Mouse (Mus musculus): ENCODE measurements at regions not wholly inside any gene's neighbourhood (a gene's known extent, or its start where the extent isn't known, plus 50 kb on each side); places are given as distances from the start of the nearest gene placed in this dataset.

GRCm38 (mm10) chr16:7574879-7575278, 850.1 kb downstream of the Tmem114 start:
- 32% methylated on average over 3 of the region's 3 CpGs for WGBS
- H3K9ac ChIP-seq (replicated peaks; ENCODE audit: low read length) = no peak overlapping the region
- ATAC-seq = no peak

DNA sequence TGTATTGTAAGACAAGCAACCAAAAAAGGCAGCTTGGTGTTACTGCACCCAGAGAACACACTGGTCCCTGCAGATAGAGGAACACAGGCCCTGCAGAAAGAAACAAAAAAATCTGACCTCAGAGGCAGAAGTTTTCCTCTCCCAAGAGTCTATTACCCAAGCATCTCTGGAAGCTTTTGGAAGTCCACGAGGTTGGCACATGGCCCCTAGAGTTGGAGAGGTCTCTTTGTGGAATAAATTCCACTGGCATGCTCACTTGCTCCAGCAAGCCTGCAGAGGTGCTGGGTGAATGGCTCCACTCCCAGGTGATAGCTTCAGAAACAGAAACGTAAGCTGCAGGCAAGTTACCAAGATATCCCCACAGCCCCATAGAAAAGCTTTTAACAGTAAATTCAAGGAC, 864.1 kb downstream of the Tmem114 start:
- H3K9ac ChIP-seq (replicated peaks; ENCODE audit: low read length) = no peak overlapping the region
- ATAC-seq = no peak
- H3K27me3 ChIP-seq (ENCODE audit: insufficient read depth, low read length) = no peaks in the 10 kb centered on the region
- no peaks in the 10 kb centered on the region for H3K9me3 ChIP-seq (ENCODE audit: low read length)
- WGBS = 55% methylated on average over 2 of the region's 2 CpGs
- H3K4me2 ChIP-seq (ENCODE audit: low read depth, low read length) = no peak overlapping the region
- no peaks in the 10 kb centered on the region for H3K4me1 ChIP-seq (ENCODE audit: insufficient read depth, low read length)
- H3K4me3 ChIP-seq (ENCODE audit: low read length) = no peak overlapping the region
- no peaks in the 10 kb centered on the region for H3K36me3 ChIP-seq (ENCODE audit: insufficient read depth, low read length)
- H3K27ac ChIP-seq = no peak overlapping the region
- no peak for DNase-seq (ENCODE audit: low spot score)
- no peak for TF ChIP-seq CTCF (IDR thresholded peaks at IDR 0.05; ENCODE audit: low read depth)

More at GRCm38 (mm10) chr16:7574879-7575278, 850.1 kb downstream of the Tmem114 start:
- TF ChIP-seq CTCF (IDR thresholded peaks at IDR 0.05; ENCODE audit: low read depth) = no peak
- H3K27me3 ChIP-seq (ENCODE audit: insufficient read depth, low read length) = no peaks in the 10 kb centered on the region
- H3K4me1 ChIP-seq (ENCODE audit: insufficient read depth, low read length) = no peaks in the 10 kb centered on the region; the same call in 1 of the 2 replicates
- H3K9me3 ChIP-seq (ENCODE audit: low read length) = no peaks in the 10 kb centered on the region
- H3K4me3 ChIP-seq (ENCODE audit: low read length) = no peak overlapping the region
- H3K4me2 ChIP-seq (ENCODE audit: low read depth, low read length) = no peak overlapping the region
- H3K36me3 ChIP-seq (ENCODE audit: insufficient read depth, low read length) = no peaks in the 10 kb centered on the region
- no peak overlapping the region for H3K27ac ChIP-seq
- DNase-seq (ENCODE audit: low spot score) = peak; percentile 17

- DNase-seq (ENCODE audit: low spot score) (no peak), ATAC-seq (no peak)
- no peaks in the 10 kb centered on the region for H3K36me3 ChIP-seq (ENCODE audit: insufficient read depth, low read length)
- TF ChIP-seq CTCF (IDR thresholded peaks at IDR 0.05; ENCODE audit: low read depth) = no peak
- WGBS = 86% methylated on average over 1 of the region's 1 CpGs
- H3K4me1 ChIP-seq (ENCODE audit: insufficient read depth, low read length) = no peaks in the 10 kb centered on the region
- no peak overlapping the region for H3K4me3 ChIP-seq (ENCODE audit: low read length)
- no peak overlapping the region for H3K9ac ChIP-seq (replicated peaks; ENCODE audit: low read length)
- no peaks in the 10 kb centered on the region for H3K9me3 ChIP-seq (ENCODE audit: low read length)
- H3K4me2 ChIP-seq (ENCODE audit: low read depth, low read length) = no peak overlapping the region
- no peaks in the 10 kb centered on the region for H3K27me3 ChIP-seq (ENCODE audit: insufficient read depth, low read length)
- no peak overlapping the region for H3K27ac ChIP-seq
Measured at GRCm38 (mm10) chr16:7559177-7559576, 865.8 kb downstream of the Tmem114 start.

- Histone ChIP-seq H3K27me3 (ENCODE audit: insufficient read depth, low read length) (no peaks in the 10 kb centered on the region), H3K4me3 (ENCODE audit: low read length) (no peak overlapping the region), H3K9me3 (ENCODE audit: low read length) (no peaks in the 10 kb centered on the region), H3K27ac (no peak overlapping the region), H3K36me3 (ENCODE audit: insufficient read depth, low read length) (no peaks in the 10 kb centered on the region), H3K9ac (replicated peaks; ENCODE audit: low read length) (no peak overlapping the region), H3K4me1 (ENCODE audit: insufficient read depth, low read length) (no peaks in the 10 kb centered on the region), H3K4me2 (ENCODE audit: low read depth, low read length) (no peak overlapping the region)
- no peak for DNase-seq (ENCODE audit: low spot score)
- no peak for TF ChIP-seq CTCF (IDR thresholded peaks at IDR 0.05; ENCODE audit: low read depth)
- 97% methylated on average over 1 of the region's 1 CpGs for WGBS
- no peak for ATAC-seq
Measured at GRCm38 (mm10) chr16:7558637-7559036, 866.3 kb downstream of the Tmem114 start.

- Histone ChIP-seq H3K27ac (no peak overlapping the region), H3K27me3 (ENCODE audit: insufficient read depth, low read length) (no peaks in the 10 kb centered on the region), H3K4me1 (ENCODE audit: insufficient read depth, low read length) (no peaks in the 10 kb centered on the region), H3K9me3 (ENCODE audit: low read length) (no peaks in the 10 kb centered on the region), H3K36me3 (ENCODE audit: insufficient read depth, low read length) (no peaks in the 10 kb centered on the region), H3K4me3 (ENCODE audit: low read length) (no peak overlapping the region), H3K4me2 (ENCODE audit: low read depth, low read length) (no peak overlapping the region), H3K9ac (replicated peaks; ENCODE audit: low read length) (no peak overlapping the region)
- ATAC-seq (no peak), DNase-seq (ENCODE audit: low spot score) (no peak)
- 89% methylated on average over 9 of the region's 9 CpGs for WGBS
- no peak for TF ChIP-seq CTCF (IDR thresholded peaks at IDR 0.05; ENCODE audit: low read depth)
Measured at GRCm38 (mm10) chr16:7555911-7556310, 869.0 kb downstream of the Tmem114 start.

DNA sequence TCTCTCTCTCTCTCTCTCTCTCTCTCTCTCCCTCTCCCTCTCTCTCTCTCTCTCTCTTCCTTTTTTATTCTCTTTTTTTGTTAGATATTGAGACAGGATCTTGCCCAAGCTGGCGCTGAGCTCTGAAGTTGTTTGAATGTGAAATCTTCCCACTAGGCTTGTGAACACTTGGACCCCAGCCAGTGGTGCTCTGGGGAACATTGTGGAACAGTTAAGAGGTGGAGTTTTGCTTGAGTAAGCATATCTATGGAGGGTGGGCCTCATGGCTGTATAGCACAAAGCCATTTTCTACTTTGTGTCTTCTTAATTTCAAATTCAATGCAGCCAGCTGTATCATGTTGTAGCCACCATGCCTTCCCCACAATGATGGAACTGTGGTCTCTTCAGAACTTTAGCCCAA, 875.4 kb downstream of the Tmem114 start:
- Histone ChIP-seq H3K4me3 (ENCODE audit: low read length) (no peak overlapping the region), H3K9ac (replicated peaks; ENCODE audit: low read length) (no peak overlapping the region), H3K27ac (no peak overlapping the region), H3K27me3 (ENCODE audit: insufficient read depth, low read length) (no peaks in the 10 kb centered on the region), H3K9me3 (ENCODE audit: low read length) (no peaks in the 10 kb centered on the region), H3K36me3 (ENCODE audit: insufficient read depth, low read length) (no peaks in the 10 kb centered on the region), H3K4me2 (ENCODE audit: low read depth, low read length) (no peak overlapping the region), H3K4me1 (ENCODE audit: insufficient read depth, low read length) (no peaks in the 10 kb centered on the region)
- no peak for TF ChIP-seq CTCF (IDR thresholded peaks at IDR 0.05; ENCODE audit: low read depth)
- DNase-seq (ENCODE audit: low spot score) (peak; percentile 31), ATAC-seq (no peak)
- 36% methylated on average over 1 of the region's 1 CpGs for WGBS

- H3K4me3 ChIP-seq (ENCODE audit: low read length) = no peak overlapping the region
- WGBS = 22% methylated on average over 4 of the region's 4 CpGs
- H3K27me3 ChIP-seq (ENCODE audit: insufficient read depth, low read length) = no peaks in the 10 kb centered on the region
- no peak overlapping the region for H3K9ac ChIP-seq (replicated peaks; ENCODE audit: low read length)
- no peak for DNase-seq (ENCODE audit: low spot score)
- H3K4me2 ChIP-seq (ENCODE audit: low read depth, low read length) = no peak overlapping the region
- no peak for TF ChIP-seq CTCF (IDR thresholded peaks at IDR 0.05; ENCODE audit: low read depth)
- no peaks in the 10 kb centered on the region for H3K4me1 ChIP-seq (ENCODE audit: insufficient read depth, low read length)
- ATAC-seq = no peak
- no peaks in the 10 kb centered on the region for H3K36me3 ChIP-seq (ENCODE audit: insufficient read depth, low read length)
- H3K9me3 ChIP-seq (ENCODE audit: low read length) = no peaks in the 10 kb centered on the region
- no peak overlapping the region for H3K27ac ChIP-seq
Measured at GRCm38 (mm10) chr16:7544067-7544466, 880.9 kb downstream of the Tmem114 start.
